Mouse (Mus musculus): ENCODE measurements around the gene Ccdc18. TPM values are rescaled to one million over a fixed set of nuclear protein-coding genes. Genes with fewer than 3 reads are reported as not detected.

The Ccdc18 gene
- under 1 TPM; 0.13 to 0.77 TPM for polyA plus RNA-seq (2012; fragmentation: generic; extraction: Trizol)

GRCm38 (mm10) chr5:108132441-108133243, at the start of gene Ccdc18, which contains the start of gene Tmed5:
Gene Ccdc18, plus strand, starts transcription at chr5:108132875.
Gene Tmed5, minus strand, starts transcription at chr5:108132620.

GRCm38 (mm10) chr5:108268127-108269062, 135.7 kb downstream of the Ccdc18 start, which contains the start of gene Dr1:
Gene Dr1, plus strand, starts transcription at chr5:108268897.

Other genes with a start within 250 kb of the Ccdc18 start
- 10 to 100 TPM; 55.2 to 76.5 TPM for gene Rpl5, start 232.4 kb upstream of the Ccdc18 start, polyA plus RNA-seq (2012; fragmentation: generic; extraction: Trizol)
- gene Fam69a, start 145.8 kb upstream of the Ccdc18 start, polyA plus RNA-seq (2012; fragmentation: generic; extraction: Trizol), result 1 to 10 TPM in 1 of 2 experiments, under 1 TPM in 1; 0.75 to 5.2 TPM
- gene Mtf2, start 67.2 kb upstream of the Ccdc18 start, polyA plus RNA-seq (2012; fragmentation: generic; extraction: Trizol), result 1 to 10 TPM; 1.5 to 3.1 TPM
- gene Tmed5, start 255 bp upstream of the Ccdc18 start, polyA plus RNA-seq (2012; fragmentation: generic; extraction: Trizol), result 1 to 10 TPM; 2.0 to 4.9 TPM
- gene Dr1, start 136.0 kb downstream of the Ccdc18 start, polyA plus RNA-seq (2012; fragmentation: generic; extraction: Trizol), result 1 to 10 TPM in 1 of 2 experiments, under 1 TPM in 1; 0.94 to 4.4 TPM
- 1 to 10 TPM in 1 of 2 experiments, under 1 TPM in 1; 0.21 to 1.9 TPM for gene Pigg, start 179.7 kb downstream of the Ccdc18 start, polyA plus RNA-seq (2012; fragmentation: generic; extraction: Trizol)
- under 1 TPM; 0.01 to 0.06 TPM for gene Gm42517, start 235.0 kb downstream of the Ccdc18 start, polyA plus RNA-seq (2012; fragmentation: generic; extraction: Trizol)